Mouse (Mus musculus) neural tube, embryonic 15.5 days (tissue): ENCODE results near the gene Erbb3. TPM values are rescaled to one million over a fixed set of nuclear protein-coding genes. Genes with fewer than 3 reads are reported as not detected.

ENCODE experiments used
- ATAC-seq: fragments of 200-750 bp; cut with Nextera tagmentation; 2 replicates; pipeline ENCODE4 v1.8.0; 2017; ENCODE audit warnings: mild to moderate bottlenecking, moderate TSS enrichment, moderate library complexity; ENCODE audit not compliant: low FRiP score
- H3K27ac ChIP-seq: fragments of 300-500 bp; sonication (generic); replicated peaks from 2 replicates; pipeline ENCODE4 v1.5.1; 2015; ENCODE audit warnings: mild to moderate bottlenecking, inconsistent platforms
- H3K27me3 ChIP-seq: fragments of 300-500 bp; sonication (generic); replicated peaks from 2 replicates; pipeline ENCODE4 v1.6.1; 2015; ENCODE audit warnings: inconsistent platforms
- H3K36me3 ChIP-seq: fragments of 300-500 bp; sonication (generic); 2 replicates; pipeline ENCODE4 v1.6.1; 2015; ENCODE audit warnings: inconsistent platforms
- H3K4me1 ChIP-seq: fragments of 300-500 bp; sonication (generic); 2 replicates; pipeline ENCODE4 v1.6.1; 2015; ENCODE audit warnings: inconsistent platforms
- H3K4me2 ChIP-seq: fragments of 300-500 bp; sonication (generic); 2 replicates; pipeline ENCODE4 v1.6.1; 2015; ENCODE audit warnings: inconsistent platforms, mild to moderate bottlenecking, moderate library complexity
- H3K4me3 ChIP-seq: fragments of 300-500 bp; sonication (generic); replicated peaks from 2 replicates; pipeline ENCODE4 v1.5.1; 2015; ENCODE audit warnings: mild to moderate bottlenecking, inconsistent platforms
- H3K9ac ChIP-seq: fragments of 300-500 bp; sonication (generic); replicated peaks from 2 replicates; pipeline ENCODE4 v1.6.1; 2015; ENCODE audit warnings: mild to moderate bottlenecking, inconsistent platforms
- H3K9me3 ChIP-seq: fragments of 300-500 bp; sonication (generic); replicated peaks from 2 replicates; pipeline ENCODE4 v1.6.1; 2016; ENCODE audit warnings: inconsistent platforms
- WGBS: fragments of 180-500 bp; shearing (Covaris S2); methylation state at CpG from one replicate; pipeline ENCODE4 v1.1.7; 2015; ENCODE audit warnings: mixed read lengths; 5-methylcytosine and 5-hydroxymethylcytosine counted together
- polyA plus RNA-seq: library from polyadenylated mRNA; unstranded; fragments of >200 nt; fragmentation: Nextera tagmentation; extraction: Ambion mirVana; gene quantifications from 2 replicates; pipeline ENCODE4 v1.2.1, GENCODE M21; 2015

Erbb3 gene
- polyA plus RNA-seq, 1 experiment from 2014 or later, result 3.1 TPM

DNA sequence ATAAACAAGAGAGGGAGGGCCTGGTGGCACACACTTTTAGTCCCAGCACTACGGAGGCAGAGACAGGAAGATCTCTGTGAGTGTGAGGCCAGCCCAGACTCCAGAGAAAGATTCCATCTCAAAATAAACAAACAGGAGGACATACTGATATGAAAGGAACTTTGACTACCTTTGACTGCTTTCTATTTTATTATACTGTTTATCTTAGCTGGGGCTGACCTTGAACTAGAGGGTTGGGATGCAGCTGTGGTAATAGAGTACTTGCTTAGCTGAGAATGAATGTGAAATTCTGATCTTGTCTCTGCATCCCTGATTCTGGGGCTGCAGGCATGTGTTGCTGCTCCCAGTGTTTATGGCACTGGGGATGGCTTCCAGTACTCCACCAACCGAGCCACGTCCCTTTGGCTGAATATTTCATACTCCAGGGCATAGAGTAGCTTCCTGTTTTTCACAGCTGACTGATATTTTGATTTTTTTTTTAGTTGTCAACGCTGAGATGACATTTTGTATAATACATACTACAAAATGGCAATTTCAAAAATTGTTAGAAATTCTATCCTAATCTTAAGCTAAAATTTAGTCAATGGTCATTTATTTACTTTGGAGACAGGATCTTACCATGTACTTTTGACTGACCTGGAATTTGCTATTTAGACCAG lies 13.1 kb upstream of the Erbb3 start:
- Histone ChIP-seq H3K4me3 (no peak overlapping the region), H3K36me3 (no peaks in the 10 kb centered on the region), H3K27me3 (no peaks in the 10 kb centered on the region), H3K9me3 (no peaks in the 10 kb centered on the region), H3K27ac (no peak overlapping the region), H3K4me2 (no peak overlapping the region), H3K9ac (no peak overlapping the region), H3K4me1 (no peaks in the 10 kb centered on the region)
- ATAC-seq, result no peak
- WGBS, result 85% methylated on average over 4 of the region's 4 CpGs

DNA sequence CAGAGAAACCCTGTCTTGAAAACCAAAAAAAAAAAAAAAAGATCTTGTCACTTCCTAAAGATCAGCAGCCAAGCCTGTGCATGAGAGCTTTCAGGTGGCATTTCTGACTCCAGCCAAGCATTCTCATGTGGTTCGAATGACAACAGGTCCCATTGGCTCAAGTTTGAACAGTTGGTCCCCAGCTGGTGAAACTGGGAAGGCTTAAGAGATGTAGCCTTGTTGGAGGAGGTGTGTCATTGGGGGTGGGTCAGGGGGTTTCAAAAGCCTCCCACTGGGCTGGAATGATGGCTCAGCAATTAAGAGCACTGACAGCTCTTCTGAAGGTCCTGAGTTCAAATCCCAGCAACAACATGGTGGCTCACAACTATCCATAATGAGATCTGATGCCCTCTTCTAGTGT lies 12.0 kb upstream of the Erbb3 start:
- Histone ChIP-seq H3K4me3 (no peak overlapping the region), H3K27ac (no peak overlapping the region), H3K4me2 (no peak overlapping the region), H3K9me3 (no peaks in the 10 kb centered on the region), H3K4me1 (no peaks in the 10 kb centered on the region), H3K27me3 (no peaks in the 10 kb centered on the region), H3K9ac (no peak overlapping the region), H3K36me3 (no peaks in the 10 kb centered on the region)
- 86% methylated on average over 1 of the region's 1 CpGs for WGBS
- ATAC-seq, result no peak

- Histone ChIP-seq H3K9ac (no peak overlapping the region), H3K36me3 (no peaks in the 10 kb centered on the region), H3K27ac (no peak overlapping the region), H3K9me3 (no peaks in the 10 kb centered on the region), H3K4me1 (no peaks in the 10 kb centered on the region), H3K27me3 (no peaks in the 10 kb centered on the region), H3K4me3 (no peak overlapping the region), H3K4me2 (no peak overlapping the region)
- WGBS, result 78% methylated on average over 2 of the region's 2 CpGs
- ATAC-seq, result no peak
Measured at GRCm38 (mm10) chr10:128598476-128598875, 9.0 kb upstream of the Erbb3 start.

- Histone ChIP-seq H3K36me3 (no peaks in the 10 kb centered on the region), H3K4me3 (no peak overlapping the region), H3K4me2 (no peak overlapping the region), H3K9me3 (no peaks in the 10 kb centered on the region), H3K27me3 (peaks cover 19% of the 10 kb centered on the region), H3K27ac (no peak overlapping the region), H3K9ac (no peak overlapping the region), H3K4me1 (peaks cover 19% of the 10 kb centered on the region)
- no peak for ATAC-seq
- WGBS, result 63% methylated on average over 5 of the region's 5 CpGs
Measured at GRCm38 (mm10) chr10:128592797-128593196, 3.3 kb upstream of the Erbb3 start.

GRCm38 (mm10) chr10:128591436-128591835 lies 2.0 kb upstream of the Erbb3 start:
- H3K4me2 ChIP-seq, result no peak overlapping the region
- peaks cover 32% of the 10 kb centered on the region for H3K27me3 ChIP-seq
- WGBS, result 92% methylated on average over 6 of the region's 6 CpGs

GRCm38 (mm10) chr10:128590193-128590690 lies 790 bp upstream of the Erbb3 start:
- peak overlapping the region; percentile 56 for H3K4me3 ChIP-seq
- H3K4me2 ChIP-seq, result peak overlapping the region; percentile 99
- H3K9me3 ChIP-seq, result no peaks in the 10 kb centered on the region
- peak overlapping the region; percentile 33; the same call in 1 of the 2 replicates for H3K27ac ChIP-seq
- H3K9ac ChIP-seq, result peak overlapping the region; percentile 44
- H3K27me3 ChIP-seq, result peaks cover 37% of the 10 kb centered on the region
- no peaks in the 10 kb centered on the region for H3K36me3 ChIP-seq
- under 1% methylated on average over 40 of the region's 43 CpGs for whole genome bisulfite sequencing
- ATAC-seq, result peak; percentile 40; the same call in 1 of the 2 replicates
- peaks cover 19% of the 10 kb centered on the region for H3K4me1 ChIP-seq

More at GRCm38 (mm10) chr10:128591436-128591835, 2.0 kb upstream of the Erbb3 start:
- H3K36me3 ChIP-seq, result no peaks in the 10 kb centered on the region
- H3K9me3 ChIP-seq, result no peaks in the 10 kb centered on the region
- ATAC-seq, result no peak
- no peak overlapping the region for H3K4me3 ChIP-seq
- H3K27ac ChIP-seq, result no peak overlapping the region
- no peak overlapping the region for H3K9ac ChIP-seq
- H3K4me1 ChIP-seq, result peaks cover 19% of the 10 kb centered on the region

- Histone ChIP-seq H3K36me3 (no peaks in the 10 kb centered on the region), H3K27ac (0 out of 2 replicates have a peak overlapping the region, but pooled peaks have one; percentile 28), H3K4me2 (peak overlapping the region; percentile 99), H3K4me3 (peak overlapping the region; percentile 56), H3K4me1 (peaks cover 19% of the 10 kb centered on the region), H3K27me3 (peaks cover 46% of the 10 kb centered on the region), H3K9ac (peak overlapping the region; percentile 44), H3K9me3 (no peaks in the 10 kb centered on the region)
- WGBS, result 2% methylated on average over 23 of the region's 23 CpGs
- ATAC-seq, result no peak
Measured at GRCm38 (mm10) chr10:128588775-128589463, 533 bp downstream of the Erbb3 start.

GRCm38 (mm10) chr10:128588136-128588535 lies 1.3 kb downstream of the Erbb3 start:
- 31% methylated on average over 1 of the region's 1 CpGs for WGBS
- Histone ChIP-seq H3K4me3 (peak overlapping the region; percentile 56), H3K4me2 (peak overlapping the region; percentile 99), H3K9me3 (no peaks in the 10 kb centered on the region), H3K4me1 (peaks cover 19% of the 10 kb centered on the region), H3K27me3 (peaks cover 49% of the 10 kb centered on the region), H3K27ac (0 out of 2 replicates have a peak overlapping the region, but pooled peaks have one; percentile 23), H3K9ac (no peak overlapping the region), H3K36me3 (no peaks in the 10 kb centered on the region)
- no peak for ATAC-seq

DNA sequence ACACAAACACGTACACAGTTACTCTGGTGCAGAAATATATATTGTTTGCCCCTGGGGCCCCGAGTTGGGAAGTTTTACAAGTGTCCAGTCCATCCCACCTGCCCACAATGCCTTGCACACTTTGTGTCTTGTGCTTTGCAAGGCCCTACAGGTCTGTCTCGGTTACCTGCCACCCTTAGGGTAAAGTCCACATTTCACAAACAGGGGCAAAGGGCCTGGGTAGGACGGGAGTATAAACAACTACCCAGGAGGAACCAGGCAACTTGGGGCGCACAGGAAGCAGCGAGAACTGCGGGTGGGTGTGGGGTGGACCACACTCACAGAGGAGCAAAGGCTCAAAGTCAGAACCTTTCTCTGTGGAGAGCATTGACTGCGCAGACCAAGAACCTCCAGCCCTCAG lies 1.8 kb downstream of the Erbb3 start:
- Histone ChIP-seq H3K27ac (0 out of 2 replicates have a peak overlapping the region, but pooled peaks have one; percentile 37), H3K27me3 (peaks cover 49% of the 10 kb centered on the region), H3K4me1 (peaks cover 19% of the 10 kb centered on the region), H3K4me2 (peak overlapping the region; percentile 17; the same call in 1 of the 2 replicates), H3K4me3 (peak overlapping the region; percentile 56; the same call in 1 of the 2 replicates), H3K9me3 (no peaks in the 10 kb centered on the region), H3K36me3 (no peaks in the 10 kb centered on the region), H3K9ac (no peak overlapping the region)
- WGBS, result 57% methylated on average over 8 of the region's 8 CpGs
- no peak for ATAC-seq

GRCm38 (mm10) chr10:128587120-128587519 lies 2.3 kb downstream of the Erbb3 start:
- ATAC-seq, result no peak
- Histone ChIP-seq H3K4me2 (peak overlapping the region; percentile 17), H3K27ac (0 out of 2 replicates have a peak overlapping the region, but pooled peaks have one; percentile 37), H3K9me3 (no peaks in the 10 kb centered on the region), H3K36me3 (no peaks in the 10 kb centered on the region), H3K4me3 (no peak overlapping the region), H3K9ac (no peak overlapping the region), H3K4me1 (peaks cover 19% of the 10 kb centered on the region), H3K27me3 (peaks cover 49% of the 10 kb centered on the region)
- 60% methylated on average over 4 of the region's 4 CpGs for WGBS

GRCm38 (mm10) chr10:128586546-128586945 lies 2.9 kb downstream of the Erbb3 start:
- WGBS, result 5% methylated on average over 1 of the region's 1 CpGs
- ATAC-seq, result no peak
- H3K9ac ChIP-seq, result no peak overlapping the region
- no peak overlapping the region for H3K4me3 ChIP-seq
- H3K9me3 ChIP-seq, result no peaks in the 10 kb centered on the region
- H3K36me3 ChIP-seq, result no peaks in the 10 kb centered on the region
- H3K4me1 ChIP-seq, result peaks cover 19% of the 10 kb centered on the region
- H3K4me2 ChIP-seq, result peak overlapping the region; percentile 17
- no peak overlapping the region for H3K27ac ChIP-seq
- peaks cover 49% of the 10 kb centered on the region for H3K27me3 ChIP-seq

- H3K27me3 ChIP-seq, result peaks cover 46% of the 10 kb centered on the region
- no peak overlapping the region for H3K27ac ChIP-seq
- H3K9me3 ChIP-seq, result no peaks in the 10 kb centered on the region
- H3K4me1 ChIP-seq, result peaks cover 6% of the 10 kb centered on the region
- H3K4me3 ChIP-seq, result no peak overlapping the region
- 7% methylated on average over 4 of the region's 4 CpGs for WGBS
- ATAC-seq, result no peak
- no peaks in the 10 kb centered on the region for H3K36me3 ChIP-seq
- H3K9ac ChIP-seq, result no peak overlapping the region
- H3K4me2 ChIP-seq, result no peak overlapping the region
Measured at GRCm38 (mm10) chr10:128584386-128584785, 5.1 kb downstream of the Erbb3 start.
